Mouse (Mus musculus) heart, postnatal 0 days (tissue): ENCODE results near the gene Slf2.

Source experiments
- CTCF ChIP-seq: IDR thresholded peaks from 2 replicates; pipeline ENCODE4 v1.5.1; 2016; ENCODE audit warnings: antibody characterized with exemption, control low read depth, low read depth
- EP300 ChIP-seq: IDR thresholded peaks from 2 replicates; pipeline ENCODE4 v1.6.1; 2016; ENCODE audit warnings: antibody characterized with exemption, low read depth

DNA sequence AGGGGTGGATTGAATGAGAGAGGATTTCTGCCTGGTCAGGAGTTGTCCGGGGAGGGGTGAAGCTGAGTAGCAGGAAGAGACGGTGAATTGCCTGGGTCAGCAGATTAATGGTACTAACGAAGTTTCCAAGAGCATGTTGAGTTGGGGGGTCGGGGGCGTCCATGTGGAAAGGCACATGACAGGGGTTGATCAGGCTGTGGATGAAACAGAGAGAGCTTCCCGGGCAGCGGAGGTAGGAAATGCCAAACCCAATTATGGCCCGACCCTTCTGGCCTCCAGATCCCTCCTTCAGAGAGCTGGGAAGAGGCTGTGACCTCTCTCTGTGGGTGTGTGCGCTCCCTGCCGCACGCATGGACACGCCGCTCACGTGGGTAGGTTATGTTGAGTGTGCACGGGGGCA lies 39.5 kb upstream of the Slf2 start:
- TF ChIP-seq CTCF (no peak), EP300 (no peak)
